Mouse (Mus musculus) hindbrain, embryonic 11.5 days (tissue): ENCODE measurements around the gene Rabl3. TPM values are rescaled to one million over a fixed set of nuclear protein-coding genes. Genes with fewer than 3 reads are reported as not detected.

Experiments
- ATAC-seq: fragments of 200-750 bp; cut with Nextera tagmentation; 2 replicates; pipeline ENCODE4 v1.8.0; 2017; ENCODE audit warnings: mild to moderate bottlenecking, moderate TSS enrichment, moderate library complexity; ENCODE audit not compliant: low FRiP score
- DNase-seq: peaks from one replicate; pipeline ENCODE4 v3.0.0-alpha.2; 2015; ENCODE audit warnings: low spot score
- H3K27ac ChIP-seq: fragments of 300-500 bp; sonication (generic); 2 replicates; pipeline ENCODE4 v1.5.1; 2014; ENCODE audit warnings: mild to moderate bottlenecking, low read depth, low read length
- H3K27me3 ChIP-seq: fragments of 300-500 bp; sonication (generic); 2 replicates; pipeline ENCODE4 v1.6.1; 2014; ENCODE audit warnings: mild to moderate bottlenecking, low read length, moderate library complexity, mixed read lengths; ENCODE audit not compliant: control insufficient read depth, insufficient read depth
- H3K36me3 ChIP-seq: fragments of 300-500 bp; sonication (generic); 2 replicates; pipeline ENCODE4 v1.6.1; 2014; ENCODE audit warnings: mild to moderate bottlenecking, low read length, moderate library complexity, mixed read lengths; ENCODE audit not compliant: control insufficient read depth, insufficient read depth
- H3K4me1 ChIP-seq: fragments of 300-500 bp; sonication (generic); replicated peaks from 2 replicates; pipeline ENCODE4 v1.6.1; 2014; ENCODE audit warnings: low read length, mixed read lengths; ENCODE audit not compliant: control insufficient read depth, insufficient read depth
- H3K4me2 ChIP-seq: fragments of 300-500 bp; sonication (generic); replicated peaks from 2 replicates; pipeline ENCODE4 v1.6.1; 2014; ENCODE audit warnings: mild to moderate bottlenecking, low read depth, low read length
- H3K4me3 ChIP-seq: fragments of 300-500 bp; sonication (generic); 2 replicates; pipeline ENCODE4 v1.5.1; 2014; ENCODE audit warnings: low read depth, low read length
- H3K9ac ChIP-seq: fragments of 300-500 bp; sonication (generic); 2 replicates; pipeline ENCODE4 v1.6.1; 2014; ENCODE audit warnings: low read depth, low read length
- H3K9me3 ChIP-seq: fragments of 300-500 bp; sonication (generic); 2 replicates; pipeline ENCODE4 v1.6.1; 2016; ENCODE audit warnings: low read length; ENCODE audit not compliant: control insufficient read depth
- WGBS: fragments of 180-500 bp; shearing (Covaris S2); extraction: QIAGEN DNeasy Blood & Tissue Kit; methylation state at CpG from one replicate; pipeline ENCODE4 v1.1.7; 2014; 5-methylcytosine and 5-hydroxymethylcytosine counted together
- polyA plus RNA-seq: library from polyadenylated mRNA; unstranded; fragments of >200 nt; fragmentation: Nextera tagmentation; extraction: Ambion mirVana; gene quantifications from 2 replicates; pipeline ENCODE4 v1.2.1, GENCODE M21; 2014

Gene Rabl3
- polyA plus RNA-seq, 1 experiment from 2014 or later, result 45.6 TPM

DNA sequence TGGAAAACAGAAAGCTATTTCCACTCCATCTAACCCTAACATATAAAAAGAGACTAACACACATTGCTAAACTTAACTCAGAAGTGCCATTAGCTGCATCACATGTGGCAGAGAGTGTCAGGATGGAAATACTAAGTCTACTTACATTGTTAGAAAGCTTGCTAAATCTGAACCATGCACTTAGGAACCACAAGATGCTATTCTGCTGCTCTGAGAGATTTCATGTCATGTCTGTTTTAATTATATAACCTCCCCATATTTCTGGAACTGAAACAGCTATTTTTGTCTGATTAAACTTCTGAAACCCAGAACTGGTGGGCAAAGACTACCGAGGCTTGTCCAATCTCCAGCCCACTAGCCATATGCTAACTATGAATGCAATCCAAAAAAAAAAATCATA is 7.6 kb upstream of the Rabl3 start:
- H3K27me3 ChIP-seq, result no peaks in the 10 kb centered on the region
- no peaks in the 10 kb centered on the region for H3K9me3 ChIP-seq
- no peak for DNase-seq
- WGBS, result 97% methylated on average over 1 of the region's 1 CpGs
- H3K36me3 ChIP-seq, result 0 out of 2 replicates have a peak, but pooled peaks cover 2% of the 10 kb centered on the region
- H3K4me1 ChIP-seq, result no peaks in the 10 kb centered on the region
- ATAC-seq, result no peak
- no peak overlapping the region for H3K9ac ChIP-seq
- no peak overlapping the region for H3K4me2 ChIP-seq
- no peak overlapping the region for H3K4me3 ChIP-seq
- H3K27ac ChIP-seq, result no peak overlapping the region

- H3K27me3 ChIP-seq, result no peaks in the 10 kb centered on the region
- no peaks in the 10 kb centered on the region for H3K9me3 ChIP-seq
- DNase-seq (no peak), ATAC-seq (no peak)
- WGBS, result 89% methylated on average over 8 of the region's 8 CpGs
- H3K4me3 ChIP-seq, result no peak overlapping the region
- 0 out of 2 replicates have a peak, but pooled peaks cover 2% of the 10 kb centered on the region for H3K36me3 ChIP-seq
- no peak overlapping the region for H3K4me2 ChIP-seq
- no peaks in the 10 kb centered on the region; the same call in 1 of the 2 replicates for H3K4me1 ChIP-seq
- H3K27ac ChIP-seq, result no peak overlapping the region
- no peak overlapping the region for H3K9ac ChIP-seq
Measured at GRCm38 (mm10) chr16:37533369-37534068, 6.2 kb upstream of the Rabl3 start.

DNA sequence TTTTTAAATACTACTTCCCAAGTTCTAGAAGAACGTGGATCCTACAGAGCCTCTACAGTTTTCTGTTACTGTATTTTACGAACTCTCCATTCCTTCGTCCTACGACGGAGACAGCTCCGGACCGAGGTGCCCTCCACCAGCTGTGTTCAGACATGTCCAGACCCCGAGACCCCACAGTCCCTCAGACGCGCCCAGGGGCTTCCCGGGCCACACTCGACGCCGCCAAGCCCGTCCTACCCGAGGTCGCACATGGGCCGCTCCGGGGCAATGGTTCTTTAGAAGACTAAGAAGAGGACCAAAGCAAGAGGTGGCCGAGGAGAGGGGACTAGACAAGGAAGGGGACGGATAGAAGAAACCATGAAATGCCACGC is 460 bp upstream of the Rabl3 start:
- DNase-seq, result no peak
- no peaks in the 10 kb centered on the region for H3K27me3 ChIP-seq
- WGBS, result under 1% methylated on average over 22 of the region's 22 CpGs
- no peaks in the 10 kb centered on the region for H3K9me3 ChIP-seq
- peak overlapping the region; percentile 85 for H3K4me3 ChIP-seq
- peak overlapping the region; percentile 75 for H3K4me2 ChIP-seq
- ATAC-seq, result peak; percentile 74; the same call in 1 of the 2 replicates
- peak overlapping the region; percentile 75 for H3K27ac ChIP-seq
- no peaks in the 10 kb centered on the region; the same call in 1 of the 2 replicates for H3K4me1 ChIP-seq
- no peaks in the 10 kb centered on the region for H3K36me3 ChIP-seq
- H3K9ac ChIP-seq, result peak overlapping the region; percentile 90

GRCm38 (mm10) chr16:37540776-37541175 is 1.1 kb downstream of the Rabl3 start:
- no peaks in the 10 kb centered on the region for H3K27me3 ChIP-seq
- H3K9me3 ChIP-seq, result no peaks in the 10 kb centered on the region
- DNase-seq (no peak), ATAC-seq (no peak)
- H3K36me3 ChIP-seq, result no peaks in the 10 kb centered on the region
- no peak overlapping the region for H3K27ac ChIP-seq
- no peak overlapping the region; the same call in 1 of the 2 replicates for H3K4me3 ChIP-seq
- H3K4me2 ChIP-seq, result peak overlapping the region; percentile 52; the same call in 1 of the 2 replicates
- H3K9ac ChIP-seq, result peak overlapping the region; percentile 90; the same call in 1 of the 2 replicates
- WGBS, result 82% methylated on average over 6 of the region's 6 CpGs
- no peaks in the 10 kb centered on the region; the same call in 1 of the 2 replicates for H3K4me1 ChIP-seq

GRCm38 (mm10) chr16:37546312-37546711 is 6.6 kb downstream of the Rabl3 start:
- Histone ChIP-seq H3K36me3 (no peaks in the 10 kb centered on the region), H3K9me3 (no peaks in the 10 kb centered on the region), H3K9ac (no peak overlapping the region), H3K27ac (no peak overlapping the region), H3K27me3 (no peaks in the 10 kb centered on the region), H3K4me2 (no peak overlapping the region), H3K4me3 (no peak overlapping the region), H3K4me1 (no peaks in the 10 kb centered on the region)
- WGBS, result 77% methylated on average over 5 of the region's 5 CpGs
- DNase-seq (no peak), ATAC-seq (no peak)

- ATAC-seq (no peak), DNase-seq (no peak)
- Histone ChIP-seq H3K27me3 (no peaks in the 10 kb centered on the region), H3K27ac (no peak overlapping the region), H3K9ac (no peak overlapping the region), H3K4me1 (no peaks in the 10 kb centered on the region), H3K36me3 (no peaks in the 10 kb centered on the region), H3K4me3 (no peak overlapping the region), H3K9me3 (no peaks in the 10 kb centered on the region), H3K4me2 (no peak overlapping the region)
- 61% methylated on average over 3 of the region's 3 CpGs for WGBS
Measured at GRCm38 (mm10) chr16:37550266-37550665, 10.6 kb downstream of the Rabl3 start.

- Histone ChIP-seq H3K9me3 (no peaks in the 10 kb centered on the region), H3K9ac (no peak overlapping the region), H3K4me2 (no peak overlapping the region), H3K27me3 (no peaks in the 10 kb centered on the region), H3K4me3 (no peak overlapping the region), H3K27ac (no peak overlapping the region), H3K36me3 (no peaks in the 10 kb centered on the region), H3K4me1 (no peaks in the 10 kb centered on the region)
- DNase-seq (no peak), ATAC-seq (no peak)
- 84% methylated on average over 2 of the region's 2 CpGs for WGBS
Measured at GRCm38 (mm10) chr16:37550981-37551380, 11.3 kb downstream of the Rabl3 start.

GRCm38 (mm10) chr16:37552824-37553223 is 13.1 kb downstream of the Rabl3 start:
- Histone ChIP-seq H3K27ac (no peak overlapping the region), H3K27me3 (no peaks in the 10 kb centered on the region), H3K4me3 (no peak overlapping the region), H3K4me1 (no peaks in the 10 kb centered on the region), H3K9me3 (no peaks in the 10 kb centered on the region), H3K9ac (no peak overlapping the region), H3K4me2 (no peak overlapping the region), H3K36me3 (no peaks in the 10 kb centered on the region)
- DNase-seq (no peak), ATAC-seq (no peak)
- WGBS, result 92% methylated on average over 3 of the region's 3 CpGs

DNA sequence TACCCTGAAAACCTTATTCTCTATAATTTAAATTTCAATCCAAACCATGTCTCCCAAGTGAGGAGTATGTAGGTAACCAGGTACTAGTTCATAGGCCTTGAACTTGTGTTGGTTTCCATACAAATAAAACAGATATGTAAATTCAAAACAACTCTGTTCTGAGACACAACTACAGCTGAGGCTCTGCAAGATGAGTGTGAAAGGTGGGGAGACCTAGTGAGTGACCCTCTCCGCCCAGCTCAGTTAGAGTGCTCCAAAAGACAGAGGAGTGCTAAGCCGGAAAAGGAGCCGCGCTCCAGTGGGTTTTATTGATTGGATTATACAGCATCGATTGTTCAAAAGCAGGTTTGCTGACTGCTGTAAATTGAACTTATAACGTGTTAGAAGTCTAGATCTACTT is 22.7 kb downstream of the Rabl3 start:
- H3K4me1 ChIP-seq, result no peaks in the 10 kb centered on the region
- no peaks in the 10 kb centered on the region for H3K27me3 ChIP-seq
- ATAC-seq (no peak), DNase-seq (no peak)
- no peak overlapping the region for H3K9ac ChIP-seq
- H3K27ac ChIP-seq, result no peak overlapping the region
- no peaks in the 10 kb centered on the region for H3K9me3 ChIP-seq
- H3K36me3 ChIP-seq, result 0 out of 2 replicates have a peak, but pooled peaks cover 3% of the 10 kb centered on the region
- H3K4me2 ChIP-seq, result no peak overlapping the region
- 74% methylated on average over 6 of the region's 6 CpGs for WGBS
- H3K4me3 ChIP-seq, result no peak overlapping the region
